Mouse (Mus musculus) gastrocnemius, postnatal 10 days (tissue): ENCODE measurements around the gene Cwf19l1. TPM values are rescaled to one million over a fixed set of nuclear protein-coding genes. Genes with fewer than 3 reads are reported as not detected.
"Not testable (repeated sequence)": the region's sequence is repeated elsewhere in the genome, so short reads cannot be mapped to it uniquely, and the experiment has no call there.

Experiments used
- DNase-seq: peaks from one replicate; pipeline ENCODE4 v3.0.0; 2021; ENCODE audit warnings: mixed read lengths
- long read RNA-seq, 2 experiments: library from polyadenylated mRNA; stranded (forward); transcript quantifications; one replicate each; pipeline ENCODE4 v2.0.0; 2021
- total RNA-seq, 2 experiments: library from RNA; stranded (reverse); gene quantifications; 2 replicates each; pipeline ENCODE4 v1.2.3; 2021

Cwf19l1 gene
- total RNA-seq: 1 to 10 TPM; 7.7 to 8.7 TPM
- long read RNA-seq, experiment 1, transcript Cwf19l1-201 (14 exons, 3,581 nt): major isoform, 5 of 7 reads
- long read RNA-seq, experiment 1, partial matches to known transcripts: 0 of 7 reads
- long read RNA-seq, experiment 1, other reads (novel, unspliced or antisense): 2 of 7 reads
- long read RNA-seq, experiment 2, partial matches to known transcripts: 0 of 3 reads
- long read RNA-seq, experiment 2, other reads (novel, unspliced or antisense): 1 of 3 reads

DNA sequence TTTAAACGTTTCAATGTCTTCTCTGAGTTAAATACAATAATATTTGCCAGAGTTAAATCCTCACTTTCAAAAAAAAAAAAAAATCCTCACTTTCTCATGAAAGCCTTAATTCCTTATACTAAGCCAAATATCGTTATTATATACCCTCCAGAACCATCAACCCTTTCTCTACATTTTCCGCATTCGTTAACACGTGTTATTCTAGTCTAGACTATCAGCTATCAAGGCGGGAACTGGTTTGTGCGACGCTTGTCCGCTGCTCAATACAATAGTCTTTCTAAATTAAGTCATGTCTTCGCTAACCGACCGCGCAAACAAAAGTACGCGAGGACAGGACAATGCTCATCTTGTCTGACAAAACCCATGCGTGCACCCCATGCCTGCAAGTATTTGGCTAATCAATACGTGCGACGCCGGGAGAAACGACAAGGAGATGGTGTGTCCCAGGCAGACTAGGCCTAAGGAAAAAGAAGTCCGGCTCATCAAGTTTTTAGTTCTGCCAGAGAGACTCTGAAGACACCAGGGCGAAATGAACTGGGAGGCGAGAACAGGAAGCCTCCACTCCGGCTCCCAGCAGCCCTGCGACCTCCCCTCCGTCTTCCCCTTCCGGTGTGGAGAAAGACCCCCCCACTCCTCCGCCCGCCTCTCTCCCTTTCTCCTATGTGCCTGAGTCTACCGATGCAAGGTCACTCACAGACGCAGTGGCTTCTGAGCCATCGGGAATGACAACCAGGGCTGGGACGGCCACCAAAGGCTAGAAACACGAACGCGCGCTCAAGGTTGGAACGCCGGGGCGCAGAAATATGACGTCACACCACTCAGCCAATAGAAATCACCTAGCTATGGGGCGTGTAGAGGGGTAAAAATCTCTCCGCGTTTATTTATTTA lies at the start of gene Cwf19l1:
Gene Cwf19l1, minus strand, starts transcription at position 805 of the 888 bp plus-strand sequence.
- DNase-seq: peak; percentile 88

DNA sequence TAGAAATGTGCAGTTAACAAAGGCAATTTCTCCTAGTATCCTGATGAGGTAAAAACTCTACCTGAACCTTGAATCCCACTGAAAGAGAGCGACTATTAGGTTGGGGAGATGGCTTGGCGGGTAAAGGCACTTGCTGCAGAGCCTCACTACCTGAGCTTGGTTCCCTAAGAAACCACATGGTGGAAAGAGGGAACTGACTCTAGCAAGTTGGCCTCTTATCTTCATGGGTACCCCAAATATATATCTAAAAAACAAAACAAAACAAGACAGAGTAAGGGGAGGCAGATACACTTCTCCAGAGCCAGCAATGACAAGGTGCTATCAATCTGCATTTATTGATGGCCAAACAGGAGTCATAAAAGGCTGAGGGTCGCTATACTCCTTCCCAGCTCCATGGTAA lies 48.3 kb upstream of the Cwf19l1 start:
- DNase-seq: no peak

DNA sequence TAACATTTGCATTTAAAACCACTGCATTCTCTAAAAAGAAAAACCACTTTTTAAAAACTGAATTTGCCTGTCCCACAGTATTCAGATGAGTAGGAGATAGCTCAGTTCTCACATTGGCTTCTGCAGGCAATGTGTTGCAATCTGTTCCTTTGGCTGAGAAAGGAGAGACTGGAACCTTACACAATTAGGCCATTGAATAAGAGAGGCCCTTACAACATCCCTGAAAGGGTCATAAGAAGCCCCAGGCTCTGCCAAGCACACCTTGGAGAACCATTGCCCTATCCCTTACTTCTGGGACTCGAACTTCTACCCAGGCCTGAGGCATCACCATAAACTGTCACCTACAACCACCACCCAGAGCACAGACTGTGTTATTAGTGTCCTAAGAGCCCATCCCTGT lies 44.8 kb upstream of the Cwf19l1 start:
- DNase-seq: no peak

DNA sequence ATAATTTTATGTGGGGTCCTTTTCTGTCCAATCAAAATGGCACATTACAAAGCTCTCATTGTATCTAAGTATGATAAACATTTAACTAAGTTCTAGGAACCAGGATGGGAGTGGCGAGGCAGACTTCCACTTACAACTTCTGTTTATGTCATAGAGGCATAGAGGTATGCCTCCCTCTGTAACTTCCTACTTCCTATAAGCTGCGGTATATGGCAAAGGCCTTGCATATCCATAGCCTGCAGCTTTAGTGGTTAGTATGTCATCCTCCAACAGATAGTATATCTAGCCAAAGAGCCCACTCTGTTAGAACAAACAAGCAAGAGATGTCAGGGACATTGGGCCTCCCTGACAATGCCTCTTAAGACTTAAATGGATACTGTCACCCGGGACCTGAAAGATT lies 41.1 kb upstream of the Cwf19l1 start:
- DNase-seq: no peak

DNA sequence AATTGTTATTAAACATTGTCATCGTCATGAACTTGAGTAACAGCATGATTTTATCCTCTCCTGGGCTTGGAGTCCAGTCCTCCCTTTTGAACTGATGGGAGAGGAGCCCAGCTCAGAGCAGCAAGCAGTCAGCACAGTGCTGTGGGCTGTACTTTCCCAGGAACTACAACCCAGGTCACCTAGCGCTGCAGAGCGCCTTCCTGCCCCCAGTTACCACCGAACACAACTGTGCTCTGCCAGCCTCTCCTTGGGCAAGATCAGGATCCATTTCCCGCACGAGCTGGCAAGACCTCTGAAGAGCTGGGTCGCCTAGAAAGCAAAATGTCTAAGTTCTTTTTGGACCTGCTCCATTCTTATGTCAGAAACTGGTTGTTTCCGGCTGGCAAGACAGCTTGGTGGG lies 39.2 kb upstream of the Cwf19l1 start:
- DNase-seq: no peak

DNA sequence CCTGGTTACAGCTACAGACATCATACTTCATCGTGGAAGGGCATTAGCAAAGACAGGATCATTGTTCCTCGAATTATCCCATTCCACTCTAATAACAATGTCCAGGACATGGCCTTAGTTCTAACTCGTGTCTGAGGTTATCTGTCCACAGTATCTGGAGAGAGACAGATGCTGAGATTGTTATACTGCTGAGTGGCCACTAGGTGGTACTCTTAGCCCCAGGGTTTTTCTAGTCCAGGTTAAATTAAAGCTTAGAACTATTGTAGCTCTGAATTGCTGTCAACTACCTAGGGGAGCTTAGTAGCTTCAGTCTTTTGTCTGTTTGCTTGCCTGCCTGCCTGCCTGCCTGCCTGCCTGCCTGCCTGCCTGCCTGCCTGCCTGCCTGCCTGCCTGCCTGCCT lies 25.8 kb upstream of the Cwf19l1 start:
- no peak for DNase-seq

DNA sequence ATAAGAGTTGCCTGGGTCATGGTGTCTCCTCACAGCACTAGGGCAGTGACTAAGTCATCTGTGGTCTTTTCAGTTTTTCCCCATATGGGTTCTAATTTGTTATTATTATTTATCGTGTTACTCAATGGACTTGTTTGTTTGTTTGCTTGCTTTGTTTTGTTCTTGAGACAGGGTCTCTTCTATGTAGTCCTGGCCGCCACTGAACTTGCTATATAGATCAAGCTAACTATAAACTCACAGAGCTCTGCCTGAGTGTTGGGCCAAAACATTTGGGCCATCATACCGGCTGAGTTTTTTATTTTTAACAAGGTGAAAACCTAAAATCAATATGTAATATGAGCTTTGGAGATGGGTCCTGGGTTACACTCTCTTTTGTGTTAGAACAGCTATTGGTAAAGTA lies 23.7 kb upstream of the Cwf19l1 start:
- DNase-seq: no peak

DNA sequence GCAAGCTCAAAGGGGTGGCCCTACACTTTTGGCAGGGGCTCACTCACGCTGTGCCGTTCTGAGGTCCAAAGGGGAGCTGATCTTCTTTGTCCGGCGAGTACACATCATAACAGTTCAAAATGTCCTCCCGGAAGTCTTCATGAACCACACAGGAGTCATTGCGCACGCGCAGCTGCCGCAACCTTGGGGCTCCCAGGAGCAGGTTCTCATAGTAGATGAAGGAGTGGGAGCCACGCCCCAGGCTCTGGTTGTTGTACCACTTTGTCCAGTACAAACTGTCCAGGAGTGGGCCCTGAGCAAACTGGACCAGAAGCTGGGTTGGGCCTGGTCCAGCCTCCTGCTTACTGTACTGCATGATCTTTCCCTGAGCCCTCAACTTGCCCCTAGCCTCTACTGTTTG lies 21.3 kb upstream of the Cwf19l1 start:
- no peak for DNase-seq

DNA sequence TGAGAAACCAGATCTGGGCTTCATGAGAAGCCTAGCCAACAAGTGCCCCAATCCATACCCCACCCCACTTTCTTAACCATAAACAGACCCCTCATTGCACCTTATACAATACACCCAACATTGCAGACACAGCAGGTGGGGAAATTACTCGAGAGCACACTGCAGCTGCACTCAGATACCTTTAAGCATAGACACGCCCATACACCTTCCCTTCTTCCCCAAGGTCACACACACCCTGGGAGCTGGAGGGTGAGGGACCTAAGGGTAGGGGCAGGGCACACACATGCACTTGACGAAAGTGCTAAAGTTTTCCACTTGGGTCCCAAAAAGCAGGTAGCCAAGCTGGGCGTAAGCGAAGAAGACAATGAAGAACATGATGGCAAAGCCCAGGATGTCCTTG lies 18.1 kb upstream of the Cwf19l1 start:
- DNase-seq: no peak

DNA sequence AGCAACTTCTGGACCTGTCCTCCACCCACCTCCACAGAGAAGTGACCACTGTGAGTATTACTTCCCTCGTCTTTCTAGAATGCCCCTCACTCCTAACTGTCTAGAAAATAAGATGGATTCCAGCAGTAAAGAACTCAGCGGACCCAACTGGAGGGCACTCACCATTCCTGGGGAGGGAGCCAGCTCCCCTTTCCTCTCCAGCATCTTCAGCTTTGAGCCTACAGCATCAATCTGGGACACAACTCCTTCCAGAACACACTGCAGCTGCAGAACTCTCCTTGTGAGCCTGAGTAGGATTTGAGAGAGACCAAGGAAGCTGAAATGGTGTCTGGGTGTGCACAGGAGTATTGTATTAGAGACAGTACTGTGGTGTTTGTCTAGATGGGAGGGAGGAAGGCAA lies 13.3 kb upstream of the Cwf19l1 start:
- no peak for DNase-seq

DNA sequence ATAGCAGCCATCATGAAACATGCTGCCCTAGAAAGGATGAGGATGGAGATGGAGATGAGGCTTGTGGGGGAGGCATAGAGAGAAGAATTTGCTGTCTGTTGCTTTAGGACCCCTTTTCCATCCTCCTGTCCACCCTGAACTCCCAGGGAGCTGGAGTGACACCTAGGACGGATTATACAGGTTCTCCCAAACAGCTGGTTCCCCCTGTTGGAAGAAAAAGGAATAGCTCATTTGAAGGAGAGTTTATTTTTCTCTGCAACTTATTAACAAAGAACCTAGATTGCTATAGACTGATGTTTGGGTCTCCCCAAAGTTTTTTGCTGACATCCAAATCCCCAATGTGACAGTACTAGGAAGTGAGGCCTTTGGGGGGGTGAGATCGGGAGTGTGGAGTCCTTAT lies 12.7 kb upstream of the Cwf19l1 start:
- DNase-seq: no peak

DNA sequence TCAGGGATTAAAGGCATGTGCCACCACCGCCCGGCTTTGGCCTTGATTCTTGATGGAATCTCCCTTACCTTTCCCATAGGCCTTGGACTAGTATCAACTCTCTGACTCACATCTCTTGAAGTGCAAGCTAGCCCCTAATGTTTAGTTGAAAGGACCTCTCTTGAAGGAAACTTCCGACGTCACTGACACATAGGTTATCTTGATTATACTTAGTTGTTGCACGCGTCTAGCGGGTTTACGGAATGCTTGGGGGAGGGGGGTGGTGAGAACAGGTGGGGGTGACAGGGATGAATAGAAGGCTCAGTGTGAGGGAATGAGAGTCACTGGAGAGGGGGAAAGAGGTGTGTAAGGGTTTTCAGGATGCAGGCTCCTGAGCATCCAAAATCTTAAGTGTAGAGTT lies 11.3 kb upstream of the Cwf19l1 start:
- no peak for DNase-seq

DNA sequence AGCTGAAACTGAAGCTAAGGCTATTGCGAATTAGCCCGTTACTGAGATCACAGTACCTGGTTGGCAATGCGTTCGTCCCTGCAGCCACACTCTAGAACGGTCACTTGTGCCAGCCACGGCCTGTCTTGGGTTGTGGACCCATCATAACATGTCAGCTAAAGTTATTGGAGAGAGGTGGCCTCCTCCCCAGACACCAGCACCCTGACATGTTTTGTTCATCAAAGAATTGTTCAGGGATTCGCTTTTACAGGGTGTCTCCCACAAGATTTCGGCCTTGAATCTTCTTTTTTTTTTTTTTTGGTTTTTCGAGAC lies 10.8 kb upstream of the Cwf19l1 start:
- no peak for DNase-seq

DNA sequence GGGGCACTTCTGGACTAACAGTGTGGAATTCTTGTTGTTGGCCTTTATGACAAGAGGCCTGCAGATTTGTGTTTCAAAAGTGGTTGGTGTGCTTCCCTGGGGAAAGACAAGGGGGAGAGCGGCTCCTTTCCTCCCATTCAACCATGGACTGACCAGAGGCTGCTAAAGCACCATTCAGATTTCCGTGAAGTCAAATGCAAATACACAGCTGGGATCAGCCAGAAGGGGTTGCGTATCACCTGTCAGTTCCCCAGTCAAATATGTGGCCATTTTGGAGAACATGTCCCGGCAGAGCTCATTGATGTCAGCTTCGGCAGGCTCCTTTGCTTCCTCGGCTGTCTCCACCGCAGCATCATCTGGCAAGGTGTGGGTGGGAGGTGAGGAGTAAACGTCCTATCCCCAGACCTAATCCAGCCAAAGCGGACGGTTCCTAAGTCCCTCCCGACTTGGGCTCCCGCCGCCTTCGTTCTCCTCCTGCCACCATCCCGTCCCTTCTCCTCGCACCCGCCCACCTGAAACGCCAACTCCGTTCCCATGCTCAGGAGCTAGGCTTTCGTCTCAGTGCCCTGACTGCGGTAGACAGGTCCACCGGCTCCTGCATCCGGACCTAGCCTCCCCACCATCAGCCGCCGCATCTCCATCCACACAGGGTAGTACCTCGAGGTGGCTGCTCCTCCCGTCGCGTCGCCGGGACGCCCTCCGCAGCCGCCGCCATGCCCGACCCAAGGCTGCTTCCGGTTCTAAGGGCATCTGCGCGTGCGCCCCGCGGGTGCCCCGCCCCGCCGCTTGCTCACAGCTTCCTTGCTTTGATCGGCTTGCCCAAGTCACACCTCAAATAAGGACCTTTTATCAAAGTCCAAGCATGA lies 10.3 kb upstream of the Cwf19l1 start, which contains the start of gene Bloc1s2:
Gene Bloc1s2, minus strand, starts transcription at position 745 of the 866 bp plus-strand sequence.
- peak; percentile 86 for DNase-seq

DNA sequence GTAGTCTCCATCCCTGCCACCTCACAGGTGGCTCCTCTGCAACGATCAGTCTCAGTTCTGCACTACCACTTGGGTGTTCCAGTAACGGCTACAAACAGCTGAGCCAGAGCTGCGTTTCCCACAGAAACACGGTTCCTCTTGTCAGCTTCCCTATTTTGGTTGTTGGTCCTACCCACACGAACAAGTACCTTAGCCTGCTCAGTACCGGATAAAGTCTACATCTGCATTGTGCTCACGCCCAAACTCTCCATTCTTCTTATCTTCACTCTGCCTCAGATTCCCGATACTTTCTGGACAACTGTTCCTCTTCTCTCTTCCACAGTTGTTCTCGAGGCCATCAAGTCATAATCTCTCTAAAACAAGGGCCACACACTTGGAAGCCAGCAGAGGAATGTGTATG lies 8.7 kb upstream of the Cwf19l1 start:
- no peak for DNase-seq

DNA sequence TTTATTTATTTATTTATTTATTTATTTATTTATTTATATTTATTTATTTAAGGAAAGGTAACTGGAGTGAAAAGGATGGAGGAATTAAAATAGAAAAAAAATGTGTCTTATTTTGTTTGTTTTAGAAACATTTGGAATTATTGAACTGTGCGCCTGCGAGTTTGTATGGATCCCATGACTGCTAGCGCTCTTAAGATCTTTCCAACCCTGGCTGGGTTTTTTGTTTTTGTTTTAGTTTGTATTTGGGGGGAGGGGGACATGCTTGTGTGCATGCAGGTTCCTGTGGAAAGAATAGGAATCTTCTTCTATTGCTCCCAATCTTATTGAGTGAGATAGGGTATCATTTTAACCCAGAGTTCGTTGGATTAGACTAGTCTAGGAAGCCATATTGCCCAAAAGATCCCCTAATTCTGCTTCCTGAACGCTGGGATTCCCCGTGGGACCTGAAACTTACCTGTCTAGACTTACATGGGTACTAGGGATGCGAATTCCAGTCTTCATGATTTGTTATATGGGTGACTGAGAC lies 347 bp upstream of the Cwf19l1 start:
- no peak for DNase-seq

DNA sequence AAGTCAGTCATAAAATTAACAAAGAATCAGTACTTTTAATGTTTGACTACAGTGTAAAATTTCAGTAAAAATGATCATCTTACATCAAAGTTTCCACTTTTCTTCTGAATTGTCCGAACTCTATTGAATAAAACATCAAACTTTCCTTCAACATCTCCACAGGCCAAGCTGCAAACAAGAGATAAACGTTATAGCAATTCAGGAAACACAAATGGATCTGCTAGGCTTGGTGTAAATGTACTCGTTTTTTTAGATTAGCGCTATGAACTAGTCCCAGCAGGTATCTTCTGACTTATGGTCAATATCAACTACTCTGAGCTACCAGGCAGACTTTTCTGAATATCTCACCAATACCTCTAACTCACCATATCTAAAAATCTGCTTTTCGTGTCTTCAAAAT lies 2.8 kb downstream of the Cwf19l1 start:
- DNase-seq: no peak

DNA sequence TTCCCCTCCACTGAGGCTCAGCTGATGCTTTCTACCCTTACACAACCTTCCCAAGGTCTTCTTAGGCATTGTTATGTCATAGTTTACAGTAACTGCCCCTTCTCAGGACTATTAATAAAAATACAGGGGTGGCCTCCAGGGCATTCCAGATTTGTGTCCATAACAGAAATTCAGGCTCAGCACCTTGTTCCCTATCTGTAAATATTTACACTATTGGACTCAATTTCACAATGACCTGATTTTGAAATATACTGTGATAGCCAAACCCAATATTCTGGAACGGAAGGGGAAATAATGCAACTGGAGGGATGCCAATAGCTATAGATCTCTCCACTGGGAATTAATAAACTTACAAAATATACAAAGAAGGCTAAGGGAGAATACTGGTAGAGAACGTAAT lies 7.1 kb downstream of the Cwf19l1 start:
- no peak for DNase-seq

DNA sequence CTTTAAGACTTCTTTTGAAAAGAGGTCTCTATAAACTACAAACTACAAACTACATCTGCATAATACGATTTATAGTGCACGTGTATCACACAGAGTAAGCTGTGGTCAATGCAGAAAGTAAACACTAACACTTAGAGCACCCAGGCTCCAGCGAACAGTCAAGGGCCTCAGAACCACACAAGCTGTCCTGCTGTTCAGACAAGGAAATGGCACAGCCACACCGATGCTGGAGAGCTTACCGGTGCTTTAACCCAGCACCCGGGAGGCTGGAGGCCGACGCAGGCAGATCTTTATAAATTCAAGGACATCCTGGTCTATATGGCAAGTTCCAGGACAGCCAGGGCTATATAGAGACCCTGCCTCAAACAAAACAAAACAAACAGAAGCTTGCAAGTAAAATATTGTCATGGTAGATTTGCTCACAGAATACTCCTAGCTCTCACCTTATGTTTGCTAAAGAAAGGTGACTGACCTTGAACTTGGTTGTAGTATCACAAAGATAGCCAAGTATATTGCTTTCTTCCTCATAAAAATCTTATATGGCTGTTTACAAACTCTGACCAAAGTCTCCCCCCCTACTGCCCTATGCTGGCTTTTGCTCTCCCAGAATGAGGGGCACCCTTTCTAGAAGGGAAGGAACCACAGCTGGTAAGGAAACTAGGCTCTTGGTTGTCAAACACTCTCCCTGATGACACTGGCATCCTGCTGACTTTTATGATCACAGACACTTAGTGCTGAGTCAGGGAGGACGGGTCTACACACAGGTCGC lies 7.8 kb downstream of the Cwf19l1 start:
- DNase-seq: no peak

DNA sequence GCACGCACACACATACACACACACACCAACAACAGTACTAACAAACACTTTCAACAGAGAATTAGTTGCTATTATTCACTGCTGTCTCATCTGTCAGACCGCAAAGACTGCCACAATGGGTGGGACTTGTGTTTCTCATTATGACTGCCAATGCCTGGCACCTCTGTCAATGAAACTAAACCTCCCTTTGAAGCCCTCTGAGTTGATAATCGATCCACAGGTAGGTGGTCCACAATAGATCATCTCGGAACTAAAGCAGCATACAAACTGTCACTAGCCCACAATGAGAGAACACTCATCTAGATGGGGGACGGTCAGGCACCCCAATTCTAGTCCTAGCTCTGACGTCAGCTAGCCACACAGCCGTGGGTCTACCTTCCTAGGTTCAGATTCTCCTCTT lies 14.5 kb downstream of the Cwf19l1 start:
- no peak for DNase-seq

DNA sequence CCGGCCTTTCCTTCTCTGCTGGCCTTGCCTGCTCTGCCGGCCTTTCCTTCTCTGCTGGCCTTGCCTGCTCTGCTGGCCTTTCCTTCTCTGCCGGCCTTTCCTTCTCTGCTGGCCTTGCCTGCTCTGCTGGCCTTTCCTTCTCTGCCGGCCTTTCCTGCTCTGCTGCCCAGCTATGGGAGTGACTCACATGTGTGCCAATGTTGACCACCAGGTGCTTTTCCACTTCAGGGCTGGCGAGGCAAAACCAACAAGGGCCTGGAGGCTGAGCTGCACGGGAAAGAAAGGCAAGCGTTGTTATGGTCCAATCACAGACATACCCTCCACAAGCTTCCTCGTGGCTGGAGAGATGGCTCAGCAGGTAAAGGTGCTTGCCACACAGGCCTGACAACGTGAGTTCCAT lies 15.0 kb downstream of the Cwf19l1 start:
- DNase-seq: not testable (repeated sequence)

DNA sequence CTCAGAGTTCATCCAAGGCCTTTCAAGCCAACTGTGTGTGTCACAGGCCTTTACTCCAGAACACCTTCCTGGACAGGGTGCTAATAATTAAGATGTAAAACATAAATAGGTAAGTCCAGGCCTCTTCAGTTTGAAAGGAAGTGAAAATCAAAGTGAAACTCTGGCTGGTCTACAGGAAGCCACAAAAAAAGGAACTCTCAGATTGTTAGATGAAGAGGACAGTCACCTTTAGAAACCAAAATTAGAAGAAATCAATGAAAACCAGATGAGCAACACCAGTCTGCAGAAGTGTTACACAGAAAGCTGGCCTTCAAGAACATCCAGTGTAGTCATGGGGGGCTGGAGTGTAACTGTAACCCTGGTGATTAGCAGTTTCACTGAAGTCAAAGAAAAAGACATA lies 17.9 kb downstream of the Cwf19l1 start:
- no peak for DNase-seq
